21 mouse cellular contexts compared by ENCODE assay signal in genomic region chr5:32018276-32018675, GRCm38 (mm10).
DNase-seq lines count a peak whose midpoint lies in the region; ATAC-seq lines count a peak whose summit lies in the region.
"Had no signal": no experiment of that assay in that cellular context is flagged by ENCODE, and none has a peak within 500 bp of the region (broad histone marks: within the 10 kb centered on the region; RNA-seq: fewer than 3 reads in every experiment).

No protein-coding gene starts in this region.

- no peak overlapping the region for H3K9ac ChIP-seq in heart, embryonic 11.5 days (ENCODE audit: low read depth, low read length)
- H3K9ac ChIP-seq: embryonic facial prominence, embryonic 13.5 days; embryonic facial prominence, embryonic 15.5 days; forebrain, embryonic 12.5 days had no signal

- H3K4me1 ChIP-seq in heart, embryonic 10.5 days, result peaks cover 15% of the 10 kb centered on the region; the same call in 1 of the 2 replicates
- peaks cover 12% of the 10 kb centered on the region for H3K4me1 ChIP-seq in heart, embryonic 11.5 days (ENCODE audit: control insufficient read depth, insufficient read depth, low read length)
- H3K4me1 ChIP-seq: embryonic facial prominence, embryonic 13.5 days; embryonic facial prominence, embryonic 15.5 days; forebrain, embryonic 10.5 days; forebrain, embryonic 12.5 days had no signal

- H3K4me3 ChIP-seq in heart, embryonic 10.5 days, result no peak overlapping the region
- no peak overlapping the region for H3K4me3 ChIP-seq in heart, embryonic 11.5 days (ENCODE audit: low read depth, low read length)
- H3K4me3 ChIP-seq: embryonic facial prominence, embryonic 13.5 days; embryonic facial prominence, embryonic 15.5 days; erythroblast, embryonic 14.5 days; forebrain, embryonic 10.5 days; forebrain, embryonic 12.5 days had no signal

- no peaks in the 10 kb centered on the region for H3K36me3 ChIP-seq in heart, embryonic 10.5 days
- H3K36me3 ChIP-seq in heart, embryonic 11.5 days (ENCODE audit: control insufficient read depth, insufficient read depth, low read length), result no peaks in the 10 kb centered on the region
- H3K36me3 ChIP-seq: embryonic facial prominence, embryonic 13.5 days; embryonic facial prominence, embryonic 15.5 days; forebrain, embryonic 10.5 days; forebrain, embryonic 12.5 days had no signal

- H3K27me3 ChIP-seq in heart, embryonic 10.5 days (ENCODE audit: insufficient read depth, poor library complexity, severe bottlenecking), result no peaks in the 10 kb centered on the region
- no peaks in the 10 kb centered on the region for H3K27me3 ChIP-seq in heart, embryonic 11.5 days (ENCODE audit: control insufficient read depth, insufficient read depth, low read length)
- H3K27me3 ChIP-seq: embryonic facial prominence, embryonic 13.5 days; embryonic facial prominence, embryonic 15.5 days; forebrain, embryonic 12.5 days had no signal

- no peak overlapping the region for H3K4me2 ChIP-seq in heart, embryonic 11.5 days
- H3K4me2 ChIP-seq: embryonic facial prominence, embryonic 13.5 days; embryonic facial prominence, embryonic 15.5 days; forebrain, embryonic 12.5 days had no signal

- H3K27ac ChIP-seq in heart, embryonic 10.5 days, result 0 out of 2 replicates have a peak overlapping the region, but pooled peaks have one; percentile 42
- no peak overlapping the region for H3K27ac ChIP-seq in heart, embryonic 11.5 days (ENCODE audit: low read depth, low read length)
- H3K27ac ChIP-seq: embryonic facial prominence, embryonic 13.5 days; embryonic facial prominence, embryonic 15.5 days; forebrain, embryonic 10.5 days; forebrain, embryonic 12.5 days had no signal

- DNase-seq in heart, embryonic 10.5 days (ENCODE audit: low spot score), result no peak
- DNase-seq in urinary bladder, postnatal 14 days (ENCODE audit: low spot score), result peak; percentile 72
- no peak for DNase-seq in urinary bladder, adult 2 months (ENCODE audit: low spot score)
- DNase-seq: adrenal gland, adult 2 months; adrenal gland, postnatal 10 days; adrenal gland, postnatal 25 days; cerebellum, adult 11 months; cerebellum, adult 18-20 months; cerebellum, adult 8-10 months; cerebellum, adult 9-11 months; cerebellum, postnatal 14 days; cerebellum, postnatal 36 days; embryo, embryonic 11 days had no signal

- 79% methylated on average over 2 of the region's 2 CpGs for WGBS in heart, embryonic 10.5 days
- 69% methylated on average over 2 of the region's 2 CpGs for WGBS in heart, embryonic 11.5 days (ENCODE audit: insufficient replicate concordance)

- no peaks in the 10 kb centered on the region for H3K9me3 ChIP-seq in heart, embryonic 10.5 days
- H3K9me3 ChIP-seq in heart, embryonic 11.5 days (replicated peaks; ENCODE audit: control insufficient read depth, low read length), result no peaks in the 10 kb centered on the region
- H3K9me3 ChIP-seq: embryonic facial prominence, embryonic 13.5 days; embryonic facial prominence, embryonic 15.5 days; forebrain, embryonic 10.5 days; forebrain, embryonic 12.5 days had no signal

- ATAC-seq in heart, embryonic 11.5 days (replicated peaks; ENCODE audit: insufficient number of reproducible peaks, low FRiP score, low TSS enrichment), result no peak
- ATAC-seq: forebrain, embryonic 14.5 days; forebrain, embryonic 16.5 days had no signal
